Mouse (Mus musculus) right cerebral cortex, postnatal 25 days (tissue): ENCODE measurements around the gene Pros1.

ENCODE experiments used
- DNase-seq: peaks from one replicate; pipeline ENCODE4 v3.0.0; 2022

The Pros1 gene

DNA sequence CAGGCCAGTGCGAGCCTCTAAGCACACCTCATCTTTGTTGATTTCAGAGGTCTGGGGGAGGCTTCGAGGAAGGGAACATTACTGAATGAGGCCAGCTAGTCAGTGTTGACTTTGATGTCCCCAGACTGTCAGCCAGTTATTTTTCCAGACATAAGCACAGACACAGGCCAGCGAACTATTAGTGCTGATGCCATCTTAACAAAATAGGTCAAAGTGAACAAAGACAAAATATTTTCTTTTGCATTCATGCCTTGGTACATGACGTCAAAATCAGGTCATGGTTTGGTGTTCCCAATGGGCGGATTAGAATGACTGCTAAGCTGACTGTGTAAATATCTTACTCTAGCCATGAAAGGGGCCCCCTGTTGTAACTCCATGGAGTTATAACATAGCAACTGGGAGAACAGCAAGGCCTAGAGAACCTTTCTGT lies 18.6 kb downstream of the Pros1 start:
- DNase-seq, result no peak

DNA sequence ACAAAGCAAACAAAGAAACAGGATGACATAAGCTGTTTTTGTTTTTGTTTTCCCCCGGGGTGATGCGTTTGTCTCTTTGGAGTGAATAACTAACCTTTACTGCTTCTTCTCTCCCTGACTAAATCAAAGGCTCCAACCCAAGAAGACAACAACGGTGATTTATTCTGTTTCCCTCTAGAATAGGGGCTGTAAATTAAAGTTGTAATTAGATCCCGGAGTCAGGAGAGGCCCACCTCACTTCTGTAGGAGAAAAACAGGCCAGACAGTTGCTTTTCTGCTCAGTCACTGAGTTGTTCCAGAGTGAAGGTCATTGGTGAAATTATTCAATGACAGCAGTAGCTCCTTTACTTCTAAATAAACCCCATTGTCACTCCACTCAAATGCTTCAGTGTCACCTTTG lies 19.1 kb downstream of the Pros1 start:
- no peak for DNase-seq

DNA sequence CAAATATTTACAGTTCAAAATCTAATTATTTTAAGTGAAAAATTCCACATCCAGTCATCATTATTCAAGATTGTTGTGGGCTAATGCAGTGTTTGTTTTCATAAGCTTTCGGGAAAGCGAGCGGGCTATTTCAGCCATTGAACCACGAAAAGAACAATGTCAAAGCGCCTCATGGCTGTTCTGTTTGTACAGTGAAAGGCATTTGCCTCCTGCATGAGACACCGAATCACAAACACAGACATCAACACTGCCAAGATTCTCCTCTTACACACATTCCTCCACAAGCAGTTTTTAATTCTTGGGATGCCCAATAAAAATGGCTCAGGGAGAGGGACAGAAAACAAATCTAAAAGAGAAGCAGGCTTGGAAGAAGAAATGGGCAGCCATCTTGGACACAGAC lies 20.0 kb downstream of the Pros1 start:
- DNase-seq, result no peak

DNA sequence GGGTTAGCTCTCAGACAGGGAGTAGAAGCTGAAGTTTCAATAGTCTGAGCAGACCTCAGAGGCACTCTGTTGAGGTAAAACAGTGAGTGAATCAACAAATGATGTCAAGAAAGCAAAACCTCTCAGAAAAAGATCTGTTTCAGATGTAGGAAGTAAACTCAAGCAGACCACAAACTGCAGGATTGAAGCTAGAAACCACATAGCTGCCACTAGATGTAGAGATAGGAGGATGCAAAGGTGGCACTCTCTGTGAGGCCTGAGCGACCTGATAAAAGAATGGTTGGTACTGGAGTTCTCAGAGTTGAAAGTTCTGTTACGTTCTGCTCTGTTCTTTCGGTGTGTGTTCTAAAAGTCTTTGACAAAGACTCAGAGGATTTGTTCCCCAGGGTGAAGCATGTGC lies 41.7 kb downstream of the Pros1 start:
- DNase-seq, result no peak

DNA sequence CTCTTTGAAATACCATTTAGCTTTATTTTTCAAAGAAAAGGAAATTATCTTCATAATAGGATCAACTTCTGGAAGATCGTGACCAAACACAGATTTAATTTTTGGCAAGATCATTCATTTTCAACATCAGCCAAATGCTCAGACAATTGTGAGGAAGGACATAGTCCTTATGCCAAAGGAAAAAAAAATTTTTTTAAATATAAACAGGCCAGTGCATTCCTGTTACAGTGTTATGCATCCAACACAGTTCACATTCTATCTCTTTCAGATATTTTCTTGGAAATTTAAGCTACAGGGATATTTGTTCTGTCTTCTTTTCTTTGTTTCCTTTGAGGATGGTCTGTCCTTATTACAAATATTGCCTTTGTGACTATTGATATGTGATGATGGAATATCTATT lies 57.3 kb downstream of the Pros1 start:
- no peak for DNase-seq

DNA sequence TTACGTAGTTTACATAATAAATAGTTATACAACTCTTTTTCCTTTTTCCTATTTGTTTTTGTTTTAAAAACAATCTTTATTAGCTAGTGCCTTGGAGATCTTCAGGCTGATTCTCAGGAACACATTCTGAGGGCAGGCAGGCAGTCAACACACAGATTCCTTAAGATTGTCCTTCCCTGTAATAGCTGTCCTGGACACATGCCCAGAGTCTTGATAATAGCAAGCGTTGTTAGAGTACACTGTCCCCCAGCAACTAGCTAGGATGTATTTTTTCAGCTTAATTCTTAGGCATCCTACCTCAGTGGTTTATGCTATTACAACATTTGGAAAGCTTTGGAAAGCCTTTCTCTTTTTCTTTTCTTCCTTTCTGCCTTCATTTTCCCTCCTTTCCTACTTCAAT lies 58.1 kb downstream of the Pros1 start:
- no peak for DNase-seq

DNA sequence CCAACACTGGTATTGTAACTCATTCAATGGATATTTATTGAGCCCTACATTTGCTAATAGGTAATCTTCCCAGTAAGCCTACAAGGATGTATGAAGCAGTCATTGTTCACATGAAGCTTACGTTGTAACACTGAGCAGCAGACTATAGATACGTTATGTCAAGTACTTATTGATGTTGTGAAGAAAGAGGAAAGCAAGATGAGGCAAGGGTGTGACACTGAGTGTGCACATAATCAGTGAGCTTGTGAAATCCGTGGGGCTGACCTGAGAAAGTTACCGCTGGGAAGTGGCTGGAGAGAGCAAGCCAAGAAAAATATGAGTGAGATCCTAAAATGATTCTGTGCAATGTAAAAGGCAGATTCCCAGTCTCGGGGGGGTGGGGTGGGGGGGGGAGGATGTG lies 61.4 kb downstream of the Pros1 start:
- DNase-seq, result no peak

DNA sequence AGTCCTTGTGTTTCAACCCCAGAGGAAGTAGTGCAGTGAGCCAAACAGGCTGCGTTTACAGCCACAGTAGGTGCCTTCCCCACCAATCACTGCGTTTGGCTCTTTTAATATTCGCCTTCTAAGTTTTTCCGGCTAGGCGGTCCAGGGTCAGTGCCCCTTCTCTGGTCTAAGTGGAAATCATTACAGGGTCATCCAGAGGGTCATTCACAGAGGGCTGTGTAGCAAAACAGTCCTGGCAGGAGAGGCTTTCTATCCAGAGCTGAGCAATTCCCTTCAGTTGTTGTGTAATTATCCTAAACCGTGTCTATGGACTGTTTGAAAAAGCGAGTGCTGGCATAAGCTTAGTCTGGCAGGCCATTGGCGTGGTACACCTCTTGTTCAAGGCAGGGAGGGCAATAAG lies 68.1 kb downstream of the Pros1 start:
- DNase-seq, result no peak

DNA sequence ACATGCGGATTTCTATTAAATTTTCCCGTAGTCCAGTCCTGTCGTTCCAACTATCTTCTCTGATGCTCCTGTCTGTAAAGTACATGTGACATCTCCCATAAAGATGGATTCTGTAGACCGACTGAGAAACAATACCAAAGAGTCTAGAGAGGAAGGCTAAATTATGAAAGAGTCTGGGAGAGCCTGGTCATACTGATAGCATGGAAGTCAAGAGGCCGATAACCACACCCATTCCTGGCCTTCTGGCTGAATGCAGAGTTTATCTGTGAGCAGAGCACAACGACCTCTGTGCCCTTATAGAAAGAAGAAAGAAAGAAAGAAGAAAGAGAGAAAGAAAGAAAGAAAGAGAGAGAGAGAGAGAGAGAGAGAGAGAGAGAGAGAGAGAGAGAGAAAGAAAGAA lies 77.2 kb downstream of the Pros1 start:
- DNase-seq, result no peak

DNA sequence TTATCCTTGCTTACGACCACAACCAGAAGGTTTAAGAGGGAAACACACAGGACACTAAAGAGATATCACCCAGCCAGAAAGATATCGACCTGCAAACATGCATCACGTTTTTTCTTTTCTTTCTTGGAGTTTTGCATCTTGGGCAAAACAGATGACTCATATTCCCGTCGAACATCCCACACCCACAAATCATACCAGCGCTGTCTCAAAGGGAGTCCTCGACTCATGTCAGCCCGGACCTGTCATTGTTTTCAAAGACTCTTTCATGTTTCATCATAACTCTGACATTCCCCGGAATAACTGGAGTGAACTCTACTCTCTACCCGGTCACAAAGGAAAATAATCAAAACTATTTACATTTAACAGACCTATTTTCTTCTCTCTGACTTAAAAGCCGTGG lies 82.2 kb downstream of the Pros1 start:
- no peak for DNase-seq

DNA sequence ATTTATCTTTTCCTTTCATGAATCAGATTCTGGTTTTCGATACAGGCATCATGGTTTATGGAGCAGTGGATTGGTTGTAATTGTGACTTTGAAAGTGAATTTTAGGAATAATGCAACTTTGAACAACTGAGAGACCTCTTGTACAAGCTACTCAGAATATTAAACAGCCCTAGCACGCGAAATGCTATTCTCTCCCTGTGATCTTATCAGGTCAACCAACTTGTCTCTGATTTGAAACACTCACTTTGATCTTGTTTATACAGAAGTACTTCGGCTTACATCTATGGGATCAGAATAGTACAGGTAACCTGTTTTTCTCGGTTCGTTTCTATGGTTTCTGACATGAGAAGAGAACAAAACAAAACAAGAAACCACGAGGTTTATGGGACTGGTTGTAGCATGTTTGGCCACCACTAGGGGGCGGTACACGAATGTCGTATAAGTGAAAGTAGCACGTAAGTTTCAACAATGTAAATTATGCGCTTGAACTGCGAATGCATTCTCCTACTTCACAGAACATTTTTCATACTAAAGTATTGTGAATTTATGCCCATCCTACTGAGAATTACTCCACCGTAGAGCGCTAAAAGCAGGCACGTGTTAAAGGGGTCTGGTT lies 86.4 kb downstream of the Pros1 start:
- DNase-seq, result peak; percentile 34

DNA sequence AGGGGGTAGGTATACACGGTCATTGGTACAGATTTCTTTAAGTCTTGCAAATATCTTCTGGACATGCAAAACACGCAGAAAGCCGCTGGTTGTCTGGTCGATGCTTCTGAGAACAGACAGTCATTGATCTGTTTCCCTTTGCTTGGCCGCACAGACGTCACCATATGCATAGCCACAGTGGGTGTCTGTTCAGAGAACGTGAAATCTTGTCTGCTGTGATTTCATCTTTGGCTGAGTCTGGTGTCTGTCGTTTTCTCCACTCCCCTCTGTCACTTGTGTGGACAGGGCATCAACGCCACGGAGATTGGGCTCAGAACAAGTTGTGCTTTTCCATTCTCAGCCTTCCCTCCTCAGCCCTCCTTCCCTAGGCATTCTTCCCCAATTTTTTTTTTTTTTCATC lies 87.7 kb downstream of the Pros1 start:
- no peak for DNase-seq

DNA sequence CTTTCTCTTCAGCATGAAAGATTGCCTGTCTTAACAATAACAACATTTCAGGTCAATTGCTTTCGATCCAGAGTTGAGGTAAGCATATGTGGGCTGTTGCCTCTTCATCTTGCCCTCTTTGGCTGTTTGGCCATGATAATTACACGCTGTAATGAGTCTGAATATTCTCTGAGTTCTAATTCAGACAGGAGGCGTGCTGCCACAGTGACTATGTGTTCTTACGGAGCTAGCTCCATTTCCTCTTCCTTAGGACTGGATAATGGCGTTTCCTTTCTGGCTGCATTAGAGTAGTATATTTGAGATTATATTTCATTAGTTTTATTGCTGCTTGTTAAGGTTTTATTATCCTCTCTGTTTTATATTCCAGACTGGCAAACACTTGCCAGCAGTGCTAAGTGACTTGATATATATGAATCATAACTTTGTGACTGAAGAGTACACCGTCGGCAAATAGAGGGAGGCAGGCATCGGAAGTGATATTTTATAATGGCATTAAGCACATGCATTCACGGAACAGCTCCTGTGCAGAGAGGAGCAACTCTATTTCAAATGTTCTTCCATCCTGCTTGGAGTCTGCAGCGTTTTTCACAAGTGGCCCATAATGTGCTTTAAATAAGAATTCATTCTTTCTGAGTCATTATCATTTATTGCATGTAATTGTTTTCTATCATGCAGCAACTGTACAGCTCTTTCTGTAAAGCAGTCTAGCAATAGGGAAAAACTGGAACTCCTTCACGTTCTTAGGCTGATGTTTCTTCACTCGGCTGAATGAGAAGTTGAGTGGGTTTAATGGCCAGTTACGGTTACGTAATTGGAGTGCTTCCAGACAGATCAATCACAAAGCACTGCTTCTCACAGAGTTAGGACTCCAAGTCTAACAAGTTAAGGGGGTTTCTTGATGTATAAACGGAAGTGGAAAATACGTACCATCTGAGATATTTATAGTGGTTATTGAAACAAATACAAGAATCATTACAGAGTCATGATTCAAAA lies 88.6 kb downstream of the Pros1 start:
- no peak for DNase-seq

DNA sequence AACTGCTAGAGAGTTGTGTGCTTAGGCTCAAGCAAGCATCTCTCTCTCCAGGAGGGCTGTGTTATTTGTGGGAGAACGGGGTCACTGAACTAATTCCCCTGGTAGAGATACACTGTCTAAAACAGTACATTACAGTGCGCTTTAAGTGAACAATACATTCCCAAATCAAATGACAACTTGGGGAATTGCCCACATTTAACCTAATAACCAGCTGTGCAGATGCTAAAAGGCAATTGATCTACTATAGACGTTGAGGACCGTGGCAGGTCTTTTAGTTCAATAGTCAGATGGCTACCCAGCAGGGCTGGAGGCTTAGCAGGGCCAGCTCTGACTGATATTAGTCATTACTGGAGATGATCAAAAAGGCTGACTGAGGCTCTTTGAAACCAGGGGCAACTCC lies 104.4 kb downstream of the Pros1 start:
- no peak for DNase-seq

DNA sequence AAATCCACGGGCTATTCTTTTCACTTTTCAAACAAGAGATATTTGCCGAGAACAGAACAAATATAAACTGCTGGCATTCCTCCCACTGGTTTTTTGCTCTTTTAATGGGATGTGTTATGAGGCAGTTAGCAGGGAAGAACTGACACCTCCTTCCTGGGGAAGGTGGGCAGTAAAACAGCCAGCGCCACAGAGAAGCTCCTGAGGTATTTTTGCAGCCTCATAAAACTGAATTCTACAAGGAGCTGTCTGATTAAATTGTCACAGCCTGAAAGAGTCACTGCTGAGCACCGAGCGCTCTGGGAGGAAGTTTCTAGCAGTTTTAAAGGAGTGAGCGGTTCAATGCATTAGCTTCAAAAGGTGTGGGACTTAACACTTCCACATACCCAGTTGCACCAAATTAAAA lies 110.3 kb downstream of the Pros1 start:
- peak; percentile 18 for DNase-seq

DNA sequence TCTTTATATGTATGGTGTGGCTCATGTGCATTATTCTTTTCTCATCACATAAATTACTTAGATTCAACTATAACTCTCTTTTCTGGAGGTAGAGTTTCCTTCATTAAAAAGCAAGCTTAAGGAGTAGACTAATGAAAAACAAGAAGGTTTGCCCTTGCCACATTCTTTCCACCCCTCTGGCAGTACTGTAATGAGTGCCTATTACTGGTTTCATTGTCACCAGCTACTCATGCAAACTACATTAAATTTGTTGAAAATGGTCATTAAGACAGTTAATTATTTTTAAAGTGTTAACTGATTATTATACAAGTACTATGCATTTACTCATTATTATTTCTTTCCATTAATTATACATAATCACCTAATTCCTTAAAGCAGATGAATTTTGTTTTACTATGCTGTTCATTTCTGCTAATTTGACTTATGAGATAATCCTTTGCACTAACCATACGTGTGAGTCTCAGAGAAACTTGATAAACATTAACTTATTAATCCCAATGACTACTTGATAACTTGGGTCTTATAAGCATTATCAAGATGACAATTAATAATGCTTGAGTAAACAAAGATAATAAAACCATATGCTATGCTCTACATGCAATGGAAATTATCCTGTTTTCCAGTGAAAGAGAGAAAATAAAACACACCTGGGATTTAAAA lies 117.7 kb downstream of the Pros1 start:
- DNase-seq, result no peak

DNA sequence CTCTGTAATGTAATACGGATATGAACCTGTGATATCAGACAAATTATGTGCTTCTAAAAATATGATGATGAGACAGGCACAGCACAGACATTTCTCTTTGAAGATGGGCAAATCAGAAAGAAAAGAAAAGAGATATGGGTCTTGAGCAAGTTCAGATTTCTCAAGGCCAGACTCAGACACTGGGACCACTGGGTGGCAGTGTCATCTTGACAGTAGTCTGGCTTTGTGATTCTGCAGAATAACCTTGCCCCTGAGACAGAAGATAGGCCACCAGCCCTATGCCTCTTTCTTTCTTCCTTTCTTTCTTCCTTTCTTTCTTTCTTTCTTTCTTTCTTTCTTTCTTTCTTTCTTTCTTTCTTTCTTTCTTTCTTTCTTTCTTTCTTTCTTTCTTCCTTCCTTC lies 120.8 kb downstream of the Pros1 start:
- no peak for DNase-seq
